Mouse (Mus musculus): ENCODE measurements around the gene Gm9913. TPM values are rescaled to one million over a fixed set of nuclear protein-coding genes. Genes with fewer than 3 reads are reported as not detected.

The Gm9913 gene
- polyA plus RNA-seq, 1 experiment: 0.06 TPM

DNA sequence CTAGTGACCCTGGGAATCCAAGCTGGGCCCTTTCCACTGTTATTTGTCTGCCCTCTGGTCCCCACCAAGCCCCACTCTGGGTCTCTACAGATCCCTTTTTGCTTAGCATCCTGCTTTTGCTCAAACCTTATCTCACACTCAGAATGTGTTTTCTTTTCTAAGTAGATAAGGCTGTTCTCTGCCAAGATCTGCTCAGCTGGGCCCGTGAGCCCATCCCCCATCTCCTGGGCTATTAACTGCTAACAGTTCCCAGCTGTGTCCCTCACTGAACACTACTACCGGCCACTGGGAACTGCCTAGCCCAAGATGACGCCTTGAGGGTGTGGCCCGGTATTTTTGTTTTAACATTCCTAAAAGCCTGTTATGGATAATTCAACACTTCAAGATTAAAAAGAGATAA lies 11.7 kb downstream of the Gm9913 start:
- TF ChIP-seq CTCF (conservative IDR thresholded peaks at IDR 0.05; ENCODE audit: insufficient read depth, insufficient read length, low read depth, low read length): no peak
- no peak for TF ChIP-seq POLR2A (IDR thresholded peaks at IDR 0.05; ENCODE audit: low read depth, low read length)
- no peaks in the 10 kb centered on the region for H3K36me3 ChIP-seq (ENCODE audit: control insufficient read depth, insufficient read depth, low read length)
- DNase-seq: peak; percentile 64
- 23% methylated on average over 4 of the region's 4 CpGs for WGBS
- H3K4me3 ChIP-seq (ENCODE audit: insufficient read depth, low read depth, low read length): no peak overlapping the region
- no peaks in the 10 kb centered on the region for H3K27me3 ChIP-seq (replicated peaks; ENCODE audit: control insufficient read depth, insufficient read depth, low read length)
- H3K4me1 ChIP-seq (ENCODE audit: control insufficient read depth, insufficient read depth, low read length): no peaks in the 10 kb centered on the region
- no peak overlapping the region for H3K27ac ChIP-seq (ENCODE audit: insufficient read depth, low read depth, low read length)

DNA sequence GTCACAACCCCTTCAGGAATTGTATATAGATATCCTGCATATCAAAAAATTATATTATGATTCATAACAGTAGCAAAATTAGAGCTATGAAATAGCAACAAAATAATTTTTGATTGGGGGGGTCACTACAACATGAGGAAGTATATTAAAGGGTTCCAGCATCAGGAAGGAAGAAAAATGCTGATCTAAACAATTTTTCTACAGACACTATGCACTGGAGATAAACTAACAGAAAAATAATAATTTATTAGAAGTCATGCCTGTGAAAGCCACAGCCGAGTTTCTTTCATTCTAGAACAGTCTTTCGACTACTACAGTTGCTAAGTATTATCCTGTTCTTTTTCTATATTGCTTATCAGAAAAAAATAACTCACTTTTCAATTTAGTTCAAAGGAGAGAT lies 20.6 kb downstream of the Gm9913 start:
- Histone ChIP-seq H3K36me3 (ENCODE audit: control insufficient read depth, insufficient read depth, low read length) (no peaks in the 10 kb centered on the region), H3K4me3 (ENCODE audit: insufficient read depth, low read depth, low read length) (no peak overlapping the region), H3K4me1 (ENCODE audit: control insufficient read depth, insufficient read depth, low read length) (no peaks in the 10 kb centered on the region), H3K27me3 (replicated peaks; ENCODE audit: control insufficient read depth, insufficient read depth, low read length) (no peaks in the 10 kb centered on the region), H3K27ac (ENCODE audit: insufficient read depth, low read depth, low read length) (no peak overlapping the region)
- 71% methylated on average over 2 of the region's 2 CpGs for WGBS
- no peak for TF ChIP-seq POLR2A (IDR thresholded peaks at IDR 0.05; ENCODE audit: low read depth, low read length)
- TF ChIP-seq CTCF (conservative IDR thresholded peaks at IDR 0.05; ENCODE audit: insufficient read depth, insufficient read length, low read depth, low read length): no peak
- no peak for DNase-seq

DNA sequence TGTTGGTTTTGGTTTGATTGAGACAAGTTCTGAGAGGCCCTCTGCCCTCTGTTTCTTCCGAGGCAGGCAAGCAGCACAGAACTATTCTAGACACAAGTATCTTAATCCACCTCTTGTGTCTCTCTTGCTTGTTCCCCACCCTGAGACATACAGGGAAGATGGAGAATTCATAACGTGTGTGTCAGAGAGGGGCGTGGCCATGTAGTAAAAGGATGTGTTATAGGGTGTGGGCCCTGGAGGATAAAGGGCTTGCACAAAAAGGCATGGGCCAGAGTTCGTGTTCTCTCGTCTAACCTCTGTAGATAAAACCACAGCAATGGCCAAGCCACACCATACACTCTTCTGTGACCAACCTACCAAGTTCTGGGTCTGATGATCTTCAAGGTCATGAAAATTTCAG lies 21.7 kb downstream of the Gm9913 start:
- WGBS: 90% methylated on average over 5 of the region's 5 CpGs
- Histone ChIP-seq H3K4me3 (ENCODE audit: insufficient read depth, low read depth, low read length) (no peak overlapping the region), H3K36me3 (ENCODE audit: control insufficient read depth, insufficient read depth, low read length) (no peaks in the 10 kb centered on the region), H3K27me3 (replicated peaks; ENCODE audit: control insufficient read depth, insufficient read depth, low read length) (no peaks in the 10 kb centered on the region), H3K4me1 (ENCODE audit: control insufficient read depth, insufficient read depth, low read length) (no peaks in the 10 kb centered on the region), H3K27ac (ENCODE audit: insufficient read depth, low read depth, low read length) (no peak overlapping the region)
- DNase-seq: no peak
- TF ChIP-seq CTCF (conservative IDR thresholded peaks at IDR 0.05; ENCODE audit: insufficient read depth, insufficient read length, low read depth, low read length) (no peak), POLR2A (IDR thresholded peaks at IDR 0.05; ENCODE audit: low read depth, low read length) (no peak)

DNA sequence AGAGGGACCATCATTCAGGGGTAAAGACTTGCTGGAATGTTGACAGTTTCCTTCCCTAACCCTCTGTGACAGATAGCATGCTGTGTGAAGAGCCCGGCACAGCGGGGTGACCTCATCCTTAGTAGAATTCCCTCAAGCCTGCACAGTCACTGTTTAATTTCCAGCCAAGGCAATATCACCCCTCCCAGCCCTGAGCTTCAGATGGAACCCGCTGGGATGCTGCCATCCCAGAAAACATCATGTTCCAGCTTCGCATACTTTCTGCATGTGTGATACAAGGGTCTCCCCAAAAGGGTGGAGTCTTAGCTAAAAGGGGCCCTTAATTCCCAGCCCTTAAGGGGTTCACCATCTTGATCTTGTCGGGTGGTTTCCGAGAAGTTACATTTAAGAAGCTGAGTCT lies 25.8 kb downstream of the Gm9913 start:
- TF ChIP-seq POLR2A (IDR thresholded peaks at IDR 0.05; ENCODE audit: low read depth, low read length): no peak
- no peak for TF ChIP-seq CTCF (conservative IDR thresholded peaks at IDR 0.05; ENCODE audit: insufficient read depth, insufficient read length, low read depth, low read length)
- no peak for DNase-seq
- no peak overlapping the region for H3K4me3 ChIP-seq (ENCODE audit: insufficient read depth, low read depth, low read length)

DNA sequence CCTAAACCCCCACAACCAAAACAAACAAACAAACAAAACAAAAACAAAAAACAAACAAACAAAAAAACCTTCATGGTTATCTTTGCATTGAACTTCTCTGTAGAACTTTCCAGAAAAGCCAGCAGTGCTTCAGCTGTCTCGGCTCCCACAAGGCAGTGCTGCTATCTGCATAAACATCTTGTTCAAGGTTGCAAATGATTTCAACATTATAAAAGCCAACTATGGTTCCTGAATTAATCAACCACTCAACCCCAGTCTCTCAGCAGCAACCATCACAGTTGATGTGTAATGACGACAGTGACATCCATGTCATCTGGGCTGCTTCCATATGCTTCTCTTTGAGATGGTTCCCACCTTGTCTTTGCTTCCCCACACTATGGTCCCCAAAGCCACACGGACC lies 34.8 kb downstream of the Gm9913 start:
- WGBS: 79% methylated on average over 3 of the region's 3 CpGs

More for the DNA sequence above, 25.8 kb downstream of the Gm9913 start:
- H3K27me3 ChIP-seq (replicated peaks; ENCODE audit: control insufficient read depth, insufficient read depth, low read length): no peaks in the 10 kb centered on the region
- H3K4me1 ChIP-seq (ENCODE audit: control insufficient read depth, insufficient read depth, low read length): no peaks in the 10 kb centered on the region
- WGBS: 80% methylated on average over 6 of the region's 6 CpGs
- no peak overlapping the region for H3K27ac ChIP-seq (ENCODE audit: insufficient read depth, low read depth, low read length)
- no peaks in the 10 kb centered on the region for H3K36me3 ChIP-seq (ENCODE audit: control insufficient read depth, insufficient read depth, low read length)

DNA sequence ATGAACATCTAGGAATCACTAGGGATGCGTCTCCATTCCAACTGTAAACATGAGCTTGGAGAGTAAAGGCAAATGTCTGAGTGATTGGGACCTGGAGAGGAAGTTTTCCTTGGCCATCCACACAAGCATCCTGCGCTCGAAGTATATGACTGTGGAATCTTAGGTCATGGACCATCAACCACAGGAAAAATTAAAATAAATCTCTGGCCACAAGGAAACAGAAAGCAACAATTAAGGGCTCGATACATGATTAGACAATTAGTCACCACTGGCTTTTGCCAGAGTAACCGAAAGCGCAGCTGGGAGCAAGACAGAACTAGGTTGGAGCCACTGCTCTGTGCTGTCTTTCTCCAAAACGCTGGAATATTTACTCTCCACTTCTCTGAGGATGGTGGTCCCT lies 35.7 kb downstream of the Gm9913 start:
- 55% methylated on average over 7 of the region's 7 CpGs for WGBS
- H3K4me1 ChIP-seq (ENCODE audit: control insufficient read depth, insufficient read depth, low read length): no peaks in the 10 kb centered on the region
- no peak for TF ChIP-seq CTCF (conservative IDR thresholded peaks at IDR 0.05; ENCODE audit: insufficient read depth, insufficient read length, low read depth, low read length)
- no peak for TF ChIP-seq POLR2A (IDR thresholded peaks at IDR 0.05; ENCODE audit: low read depth, low read length)
- H3K27ac ChIP-seq (ENCODE audit: insufficient read depth, low read depth, low read length): no peak overlapping the region
- no peak overlapping the region for H3K4me3 ChIP-seq (ENCODE audit: insufficient read depth, low read depth, low read length)
- no peaks in the 10 kb centered on the region for H3K36me3 ChIP-seq (ENCODE audit: control insufficient read depth, insufficient read depth, low read length)
- DNase-seq: peak; percentile 10
- H3K27me3 ChIP-seq (replicated peaks; ENCODE audit: control insufficient read depth, insufficient read depth, low read length): no peaks in the 10 kb centered on the region

More for the DNA sequence above, 34.8 kb downstream of the Gm9913 start:
- H3K4me3 ChIP-seq (ENCODE audit: insufficient read depth, low read depth, low read length): no peak overlapping the region
- H3K4me1 ChIP-seq (ENCODE audit: control insufficient read depth, insufficient read depth, low read length): no peaks in the 10 kb centered on the region
- H3K36me3 ChIP-seq (ENCODE audit: control insufficient read depth, insufficient read depth, low read length): no peaks in the 10 kb centered on the region
- H3K27me3 ChIP-seq (replicated peaks; ENCODE audit: control insufficient read depth, insufficient read depth, low read length): no peaks in the 10 kb centered on the region
- TF ChIP-seq CTCF (conservative IDR thresholded peaks at IDR 0.05; ENCODE audit: insufficient read depth, insufficient read length, low read depth, low read length) (no peak), POLR2A (IDR thresholded peaks at IDR 0.05; ENCODE audit: low read depth, low read length) (no peak)
- H3K27ac ChIP-seq (ENCODE audit: insufficient read depth, low read depth, low read length): no peak overlapping the region
- DNase-seq: no peak

DNA sequence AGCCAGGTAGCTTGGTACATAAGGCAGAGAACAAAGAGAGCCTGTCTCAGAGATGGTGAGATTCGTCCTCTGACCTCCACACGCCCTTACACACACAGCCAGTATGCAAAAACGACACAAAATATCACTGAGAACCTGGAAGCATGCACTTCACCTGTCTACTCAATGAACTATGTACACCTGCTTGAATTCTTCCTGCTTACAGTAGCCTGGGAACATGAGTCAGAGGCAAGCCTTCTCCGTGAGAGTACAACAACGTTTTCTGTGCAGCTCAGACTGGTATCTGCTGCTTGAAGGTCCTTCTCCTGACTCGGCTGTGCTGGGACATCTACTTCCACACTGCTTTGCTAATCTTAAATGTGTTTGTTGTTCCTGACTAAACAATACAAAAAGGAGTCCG lies 36.6 kb downstream of the Gm9913 start:
- 77% methylated on average over 7 of the region's 7 CpGs for WGBS
- no peak for DNase-seq
- Histone ChIP-seq H3K36me3 (ENCODE audit: control insufficient read depth, insufficient read depth, low read length) (no peaks in the 10 kb centered on the region), H3K27me3 (replicated peaks; ENCODE audit: control insufficient read depth, insufficient read depth, low read length) (no peaks in the 10 kb centered on the region), H3K4me1 (ENCODE audit: control insufficient read depth, insufficient read depth, low read length) (no peaks in the 10 kb centered on the region), H3K27ac (ENCODE audit: insufficient read depth, low read depth, low read length) (no peak overlapping the region), H3K4me3 (ENCODE audit: insufficient read depth, low read depth, low read length) (no peak overlapping the region)
- no peak for TF ChIP-seq POLR2A (IDR thresholded peaks at IDR 0.05; ENCODE audit: low read depth, low read length)
- no peak for TF ChIP-seq CTCF (conservative IDR thresholded peaks at IDR 0.05; ENCODE audit: insufficient read depth, insufficient read length, low read depth, low read length)

DNA sequence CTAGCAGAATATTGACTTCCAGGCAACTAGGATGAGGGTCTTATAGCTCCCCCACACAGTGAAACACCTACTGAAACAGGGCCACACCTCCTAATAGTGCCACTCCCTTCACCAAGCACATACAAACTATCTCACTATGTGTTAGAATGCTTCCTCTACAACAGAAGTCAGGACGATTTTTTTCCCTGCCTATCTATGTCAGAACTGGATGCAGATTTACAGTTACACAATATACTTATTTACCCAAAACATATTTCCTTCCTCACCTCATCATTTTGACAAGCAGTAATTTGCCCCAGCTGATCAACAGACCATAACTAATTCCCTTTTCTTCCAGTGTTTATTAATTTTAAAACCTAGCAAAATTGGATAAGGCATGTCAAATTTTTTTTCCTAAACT lies 38.8 kb downstream of the Gm9913 start:
- TF ChIP-seq CTCF (conservative IDR thresholded peaks at IDR 0.05; ENCODE audit: insufficient read depth, insufficient read length, low read depth, low read length): no peak
- no peak for TF ChIP-seq POLR2A (IDR thresholded peaks at IDR 0.05; ENCODE audit: low read depth, low read length)
- 50% methylated on average over 1 of the region's 1 CpGs for WGBS
- Histone ChIP-seq H3K4me3 (ENCODE audit: insufficient read depth, low read depth, low read length) (no peak overlapping the region), H3K4me1 (ENCODE audit: control insufficient read depth, insufficient read depth, low read length) (no peaks in the 10 kb centered on the region), H3K27ac (ENCODE audit: insufficient read depth, low read depth, low read length) (no peak overlapping the region), H3K36me3 (ENCODE audit: control insufficient read depth, insufficient read depth, low read length) (no peaks in the 10 kb centered on the region), H3K27me3 (replicated peaks; ENCODE audit: control insufficient read depth, insufficient read depth, low read length) (no peaks in the 10 kb centered on the region)
- DNase-seq: no peak
